Mouse (Mus musculus): Measurements from ENCODE around the gene Ncstn.

The Ncstn gene

GRCm38 (mm10) chr1:172072604-172073003 is 10.0 kb downstream of the Ncstn start:
- no peak for DNase-seq (ENCODE audit: low spot score)

GRCm38 (mm10) chr1:172071556-172071955 is 11.0 kb downstream of the Ncstn start:
- no peak for DNase-seq (ENCODE audit: low spot score)

- DNase-seq (ENCODE audit: low spot score): no peak
These were observed 12.4 kb downstream of the Ncstn start for GRCm38 (mm10) chr1:172070227-172070626.

- peak; percentile 30 for DNase-seq (ENCODE audit: low spot score)
These were observed 17.9 kb downstream of the Ncstn start for GRCm38 (mm10) chr1:172064613-172065141.

- DNase-seq (ENCODE audit: low spot score): no peak
These were observed 19.1 kb downstream of the Ncstn start for GRCm38 (mm10) chr1:172063291-172064023.

GRCm38 (mm10) chr1:172062101-172062500 is 20.5 kb downstream of the Ncstn start:
- no peak for DNase-seq (ENCODE audit: low spot score)

GRCm38 (mm10) chr1:172061217-172061616 is 21.4 kb downstream of the Ncstn start:
- DNase-seq (ENCODE audit: low spot score): no peak

- DNase-seq (ENCODE audit: low spot score): no peak
These were observed 21.9 kb downstream of the Ncstn start for GRCm38 (mm10) chr1:172060659-172061058.

- no peak for DNase-seq (ENCODE audit: low spot score)
These were observed 23.7 kb downstream of the Ncstn start for GRCm38 (mm10) chr1:172058874-172059273.

GRCm38 (mm10) chr1:172058321-172058720 is 24.3 kb downstream of the Ncstn start:
- no peak for DNase-seq (ENCODE audit: low spot score)

GRCm38 (mm10) chr1:172057491-172057921 is 25.1 kb downstream of the Ncstn start, which contains the start of gene Nhlh1:
Gene Nhlh1, minus strand, starts transcription at chr1:172057573.
- DNase-seq (ENCODE audit: low spot score): no peak

- DNase-seq (ENCODE audit: low spot score): peak; percentile 20
These were observed 26.3 kb downstream of the Ncstn start for GRCm38 (mm10) chr1:172056251-172056650.

- no peak for DNase-seq (ENCODE audit: low spot score)
These were observed 28.8 kb downstream of the Ncstn start for GRCm38 (mm10) chr1:172053541-172054440.

GRCm38 (mm10) chr1:172052766-172053279 is 29.8 kb downstream of the Ncstn start:
- no peak for DNase-seq (ENCODE audit: low spot score)

- no peak for DNase-seq (ENCODE audit: low spot score)
These were observed 33.3 kb downstream of the Ncstn start for GRCm38 (mm10) chr1:172049131-172049782.

- DNase-seq (ENCODE audit: low spot score): no peak
These were observed 34.3 kb downstream of the Ncstn start for GRCm38 (mm10) chr1:172048241-172048734.

- DNase-seq (ENCODE audit: low spot score): peak; percentile 58
These were observed 35.7 kb downstream of the Ncstn start for GRCm38 (mm10) chr1:172046938-172047337.

GRCm38 (mm10) chr1:172046410-172046809 is 36.2 kb downstream of the Ncstn start:
- no peak for DNase-seq (ENCODE audit: low spot score)

GRCm38 (mm10) chr1:172029914-172030313 is 52.7 kb downstream of the Ncstn start:
- DNase-seq (ENCODE audit: low spot score): no peak

- DNase-seq (ENCODE audit: low spot score): no peak
These were observed 54.0 kb downstream of the Ncstn start, which contains the start of gene Vangl2 for GRCm38 (mm10) chr1:172028394-172029275. Gene Vangl2, minus strand, starts transcription at chr1:172028444.

- DNase-seq (ENCODE audit: low spot score): no peak
These were observed 54.8 kb downstream of the Ncstn start for GRCm38 (mm10) chr1:172027809-172028102.
